Mouse (Mus musculus) embryonic stem cell, embryonic (primary cell): ENCODE data around the gene Rps4x.

Experiments
- CTCF ChIA-PET, 4 experiments: fragments of 300-600 bp in 2 of 4; fragments of 350-600 bp in 2 of 4; sonication (Branson Sonifier 250); formaldehyde crosslinking; loops; one replicate each; lab custom pipeline; 2022; ENCODE audit warnings: inconsistent platforms in 2 of 4; lab: Charles Lee
- POLR2A ChIA-PET, 4 experiments: fragments of 300-600 bp in 2 of 4; fragments of 350-600 bp in 2 of 4; sonication (Branson Sonifier 250); formaldehyde crosslinking; loops; one replicate each; lab custom pipeline; 2022; ENCODE audit warnings: antibody characterized with exemption in 4 of 4, inconsistent platforms in 1 of 4; lab: Charles Lee

Gene Rps4x

GRCm38 (mm10) chrX:102188712-102189497, at the start of gene Rps4x:
Gene Rps4x (minus strand): TSS chrX:102189394.
- ChIA-PET POLR2A (interaction anchor here (0.6 to 4.8 kb wide), 58 partner anchors 8 to 317 kb away, joined by 3 to 60 read pairs (median 5); partner anchors contain the start of genes Ercc6l (in 4 of the 4), Pin4 (in 3 of the 4), Cited1 (in 2 of the 4) and Hdac8 (in 2 of the 4)), CTCF (interaction anchor here in 2 of 4 experiments (0.6 to 0.7 kb wide), 2 partner anchors 18 to 1076 kb away, joined by 3 read pairs; no protein-coding TSS in a partner anchor)

- POLR2A ChIA-PET = interaction anchor here in 3 of 4 experiments (0.5 to 1.6 kb wide), 3 partner anchors 30 to 1624 kb away, joined by 3 to 5 read pairs (median 4); partner anchors contain the start of gene Rps4x (in 1 of the 3)
- CTCF ChIA-PET = interaction anchor here (0.6 to 2.6 kb wide), 23 partner anchors 9 to 426 kb away, joined by 3 to 21 read pairs (median 4); partner anchors contain the start of gene Hdac8 (in 1 of the 4)
Observed at GRCm38 (mm10) chrX:102219126-102219525, 29.9 kb upstream of the Rps4x start.

- ChIA-PET POLR2A (interaction anchor here in 1 of 4 experiments (1.6 kb wide), 1 partner anchor 36 kb away, joined by 3 read pairs; no protein-coding TSS in a partner anchor), CTCF (interaction anchor here in 1 of 4 experiments (0.7 kb wide), 1 partner anchor 263 kb away, joined by 7 read pairs; no protein-coding TSS in a partner anchor)
Observed at GRCm38 (mm10) chrX:102215356-102215755, 26.2 kb upstream of the Rps4x start.

- CTCF ChIA-PET = interaction anchor here in 1 of 4 experiments (0.6 kb wide), 1 partner anchor 34 kb away, joined by 3 read pairs; the partner anchor contains the start of gene Ercc6l
- POLR2A ChIA-PET = interaction anchor here in 2 of 4 experiments (0.7 to 1.7 kb wide), 3 partner anchors 13 to 355 kb away, joined by 3 to 11 read pairs (median 7); partner anchors contain the start of gene Ercc6l (in 1 of the 2)
Observed at GRCm38 (mm10) chrX:102190840-102191239, 1.6 kb upstream of the Rps4x start.

GRCm38 (mm10) chrX:102189581-102189980, 387 bp upstream of the Rps4x start:
- POLR2A ChIA-PET = interaction anchor here (0.6 to 4.8 kb wide), 49 partner anchors 7 to 1985 kb away, joined by 3 to 60 read pairs (median 6); partner anchors contain the start of genes Ercc6l (in 4 of the 4), Pin4 (in 3 of the 4), Cited1 (in 1 of the 4) and Hdac8 (in 1 of the 4)
- CTCF ChIA-PET = interaction anchor here in 1 of 4 experiments (0.6 kb wide), 1 partner anchor 1075 kb away, joined by 3 read pairs; no protein-coding TSS in a partner anchor

- CTCF ChIA-PET = no interaction called here
- POLR2A ChIA-PET = interaction anchor here in 3 of 4 experiments (0.6 to 4.8 kb wide), 13 partner anchors 8 to 1770 kb away, joined by 3 to 60 read pairs (median 6); partner anchors contain the start of gene Ercc6l (in 1 of the 3)
Observed at GRCm38 (mm10) chrX:102187023-102187699, 2.0 kb downstream of the Rps4x start.

- CTCF ChIA-PET = interaction anchor here in 1 of 4 experiments (0.6 kb wide), 1 partner anchor 125 kb away, joined by 6 read pairs; no protein-coding TSS in a partner anchor
- POLR2A ChIA-PET = interaction anchor here (0.7 to 4.8 kb wide), 17 partner anchors 9 to 63 kb away, joined by 3 to 40 read pairs (median 8); partner anchors contain the start of genes Ercc6l (in 2 of the 4) and Pin4 (in 2 of the 4)
Observed at GRCm38 (mm10) chrX:102182575-102182974, 6.6 kb downstream of the Rps4x start.

GRCm38 (mm10) chrX:102175538-102176287, 13.5 kb downstream of the Rps4x start:
- ChIA-PET POLR2A (no interaction called here), CTCF (no interaction called here)

GRCm38 (mm10) chrX:102170900-102171299, 18.3 kb downstream of the Rps4x start:
- ChIA-PET CTCF (interaction anchor here in 2 of 4 experiments (0.6 to 1.6 kb wide), 5 partner anchors 11 to 133 kb away, joined by 3 read pairs; partner anchors contain the start of gene Rps4x (in 1 of the 2)), POLR2A (interaction anchor here in 3 of 4 experiments (0.6 to 2.2 kb wide), 12 partner anchors 9 to 1088 kb away, joined by 3 to 15 read pairs (median 3); partner anchors contain the start of genes Rps4x (in 2 of the 3) and Ercc6l (in 1 of the 3))

GRCm38 (mm10) chrX:102170135-102170534, 19.1 kb downstream of the Rps4x start:
- CTCF ChIA-PET = interaction anchor here in 1 of 4 experiments (0.8 to 1.6 kb wide), 4 partner anchors 11 to 186 kb away, joined by 3 to 5 read pairs (median 3); partner anchors contain the start of genes Ercc6l and Rps4x

GRCm38 (mm10) chrX:102169724-102170123, 19.5 kb downstream of the Rps4x start:
- ChIA-PET CTCF (interaction anchor here in 1 of 4 experiments (0.8 to 1.6 kb wide), 3 partner anchors 12 to 186 kb away, joined by 3 to 5 read pairs (median 3); partner anchors contain the start of genes Ercc6l and Rps4x), POLR2A (interaction anchor here in 3 of 4 experiments (0.8 to 2.2 kb wide), 8 partner anchors 8 to 19 kb away, joined by 3 to 13 read pairs (median 3); partner anchors contain the start of gene Rps4x (in 1 of the 3))

More at GRCm38 (mm10) chrX:102170135-102170534, 19.1 kb downstream of the Rps4x start:
- POLR2A ChIA-PET = interaction anchor here in 3 of 4 experiments (0.6 to 2.2 kb wide), 12 partner anchors 8 to 37 kb away, joined by 3 to 15 read pairs (median 3); partner anchors contain the start of genes Ercc6l (in 1 of the 3) and Rps4x (in 1 of the 3)

- CTCF ChIA-PET = interaction anchor here in 1 of 4 experiments (1.7 kb wide), 1 partner anchor 9 kb away, joined by 15 read pairs; the partner anchor contains the start of gene Ercc6l
- POLR2A ChIA-PET = interaction anchor here (0.7 to 2.7 kb wide), 17 partner anchors 10 to 26 kb away, joined by 3 to 20 read pairs (median 6); partner anchors contain the start of genes Ercc6l (in 4 of the 4) and Rps4x (in 3 of the 4)
Observed at GRCm38 (mm10) chrX:102166986-102167385, 22.2 kb downstream of the Rps4x start.

- ChIA-PET CTCF (interaction anchor here in 1 of 4 experiments (1.7 kb wide), 1 partner anchor 9 kb away, joined by 15 read pairs; the partner anchor contains the start of gene Ercc6l), POLR2A (interaction anchor here (0.6 to 2.7 kb wide), 18 partner anchors 9 to 27 kb away, joined by 3 to 20 read pairs (median 6); partner anchors contain the start of genes Ercc6l (in 4 of the 4) and Rps4x (in 3 of the 4))
Observed at GRCm38 (mm10) chrX:102166521-102166920, 22.7 kb downstream of the Rps4x start.

GRCm38 (mm10) chrX:102163529-102163928, 25.7 kb downstream of the Rps4x start:
- CTCF ChIA-PET = interaction anchor here in 3 of 4 experiments (0.7 to 1.0 kb wide), 4 partner anchors 14 to 235 kb away, joined by 3 to 5 read pairs (median 4); no protein-coding TSS in a partner anchor
- POLR2A ChIA-PET = interaction anchor here in 3 of 4 experiments (0.7 to 1.9 kb wide), 14 partner anchors 8 to 209 kb away, joined by 3 to 21 read pairs (median 4); partner anchors contain the start of gene Rps4x (in 2 of the 3)

GRCm38 (mm10) chrX:102163096-102163495, 26.1 kb downstream of the Rps4x start:
- ChIA-PET CTCF (interaction anchor here in 2 of 4 experiments (0.7 to 1.0 kb wide), 2 partner anchors 14 to 97 kb away, joined by 3 to 4 read pairs; no protein-coding TSS in a partner anchor), POLR2A (interaction anchor here in 3 of 4 experiments (0.7 to 1.9 kb wide), 12 partner anchors 9 to 158 kb away, joined by 3 to 21 read pairs (median 5); partner anchors contain the start of gene Rps4x (in 2 of the 3))
